Mouse (Mus musculus) limb, embryonic 14.5 days (tissue): ENCODE data around the gene Gm32742. TPM values are rescaled to one million over a fixed set of nuclear protein-coding genes. Genes with fewer than 3 reads are reported as not detected.

Experiments
- ATAC-seq: fragments of 200-750 bp; cut with Nextera tagmentation; 2 replicates; pipeline ENCODE4 v1.8.0; 2017; ENCODE audit warnings: low read depth, moderate number of reproducible peaks, moderate TSS enrichment; ENCODE audit not compliant: low FRiP score
- DNase-seq: peaks from one replicate; pipeline ENCODE4 v3.0.0-alpha.2; 2015; ENCODE audit warnings: low spot score
- H3K27ac ChIP-seq: fragments of 300-500 bp; sonication (generic); replicated peaks from 2 replicates; pipeline ENCODE4 v1.5.1; 2014; ENCODE audit warnings: low read depth, mild to moderate bottlenecking, low read length, moderate library complexity, mixed read lengths
- H3K27me3 ChIP-seq: fragments of 300-500 bp; sonication (generic); 2 replicates; pipeline ENCODE4 v1.6.1; 2014; ENCODE audit warnings: low read length, mixed read lengths; ENCODE audit not compliant: control insufficient read depth, insufficient read depth
- H3K36me3 ChIP-seq: fragments of 300-500 bp; sonication (generic); 2 replicates; pipeline ENCODE4 v1.6.1; 2014; ENCODE audit warnings: mild to moderate bottlenecking, low read length, moderate library complexity, mixed read lengths; ENCODE audit not compliant: control insufficient read depth, insufficient read depth
- H3K4me1 ChIP-seq: fragments of 300-500 bp; sonication (generic); 2 replicates; pipeline ENCODE4 v1.6.1; 2014; ENCODE audit warnings: antibody characterized with exemption, low read length, mixed read lengths; ENCODE audit not compliant: control insufficient read depth, insufficient read depth
- H3K4me2 ChIP-seq: fragments of 300-500 bp; sonication (generic); replicated peaks from 2 replicates; pipeline ENCODE4 v1.6.1; 2014; ENCODE audit warnings: low read depth, mild to moderate bottlenecking, low read length, moderate library complexity; ENCODE audit not compliant: severe bottlenecking
- H3K4me3 ChIP-seq: fragments of 300-500 bp; sonication (generic); replicated peaks from 2 replicates; pipeline ENCODE4 v1.5.1; 2014; ENCODE audit warnings: low read length
- H3K9ac ChIP-seq: fragments of 300-500 bp; sonication (generic); 2 replicates; pipeline ENCODE4 v1.6.1; 2014; ENCODE audit warnings: mild to moderate bottlenecking, low read depth, low read length, moderate library complexity; ENCODE audit not compliant: severe bottlenecking
- H3K9me3 ChIP-seq: fragments of 300-500 bp; sonication (generic); 2 replicates; pipeline ENCODE4 v1.6.1; 2016; ENCODE audit warnings: low read length; ENCODE audit not compliant: control insufficient read depth
- POLR2A ChIP-seq: fragments of 200-500 bp; IDR thresholded peaks from 2 replicates; pipeline ENCODE4 v1.8.0; 2012; ENCODE audit warnings: inconsistent platforms, mild to moderate bottlenecking, moderate library complexity, borderline replicate concordance; ENCODE audit not compliant: insufficient read depth, insufficient read length; ENCODE audit errors: extremely low read depth
- WGBS: fragments of 180-500 bp; shearing (Covaris S2); extraction: QIAGEN DNeasy Blood & Tissue Kit; methylation state at CpG from one replicate; pipeline ENCODE4 v1.1.7; 2014; 5-methylcytosine and 5-hydroxymethylcytosine counted together
- polyA plus RNA-seq, 2 experiments: library from polyadenylated mRNA; depleted of rRNA in 1 of 2; stranded (reverse) in 1 of 2; unstranded in 1 of 2; fragments of >200 nt; fragmentation: Nextera tagmentation in 1 of 2; extraction: Ambion mirVana in 1 of 2; gene quantifications; 2 replicates each; pipeline versions ENCODE4 v1.2.1 to v1.2.3; 2012 to 2014

Gene Gm32742
- polyA plus RNA-seq, 2 experiments: 0.01 to 0.03 TPM

DNA sequence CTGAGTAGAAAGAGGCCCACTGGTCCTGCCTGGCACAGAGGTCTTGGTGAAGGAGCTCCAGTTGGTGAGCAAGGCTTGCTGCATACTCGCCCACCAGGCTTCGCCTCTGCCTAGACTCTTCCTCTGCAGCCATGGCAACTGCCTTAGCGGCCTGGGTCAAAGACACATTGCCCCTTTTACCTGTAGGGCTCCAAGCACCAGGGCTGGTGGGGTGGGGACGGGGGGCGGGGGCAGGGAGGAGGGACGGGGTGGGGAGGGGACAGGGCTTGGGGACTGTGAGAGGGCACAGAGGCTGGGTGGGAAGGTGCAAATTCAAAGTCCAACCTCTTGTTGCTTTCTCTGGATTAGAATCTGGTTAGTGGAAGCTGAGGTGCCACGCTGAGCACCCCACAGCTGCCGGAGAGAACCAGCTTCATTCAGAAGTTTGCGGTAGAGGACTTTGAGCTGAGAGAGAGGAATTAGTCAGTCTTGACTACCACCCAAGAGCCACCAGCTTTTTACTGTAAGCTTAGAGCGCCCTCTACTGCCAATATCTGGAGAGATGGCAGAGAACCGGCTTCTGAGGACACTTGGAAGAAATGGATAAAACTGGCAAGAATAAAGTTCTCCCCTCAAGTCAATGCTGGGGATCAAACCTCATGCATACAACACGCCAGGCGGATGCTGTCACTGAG, 13.1 kb downstream of the Gm32742 start:
- no peaks in the 10 kb centered on the region for H3K36me3 ChIP-seq
- 0 out of 2 replicates have a peak overlapping the region, but pooled peaks have one; percentile 32 for H3K9ac ChIP-seq
- H3K27ac ChIP-seq: no peak overlapping the region
- DNase-seq (peak; percentile 90), ATAC-seq (peak; percentile 66; the same call in 1 of the 2 replicates)
- H3K27me3 ChIP-seq: no peaks in the 10 kb centered on the region; the same call in 1 of the 2 replicates
- no peak for TF ChIP-seq POLR2A
- no peak overlapping the region for H3K4me3 ChIP-seq
- 17% methylated on average over 13 of the region's 13 CpGs for WGBS
- H3K4me1 ChIP-seq: peaks cover 8% of the 10 kb centered on the region
- peak overlapping the region; percentile 37; the same call in 1 of the 2 replicates for H3K4me2 ChIP-seq
- H3K9me3 ChIP-seq: no peaks in the 10 kb centered on the region

DNA sequence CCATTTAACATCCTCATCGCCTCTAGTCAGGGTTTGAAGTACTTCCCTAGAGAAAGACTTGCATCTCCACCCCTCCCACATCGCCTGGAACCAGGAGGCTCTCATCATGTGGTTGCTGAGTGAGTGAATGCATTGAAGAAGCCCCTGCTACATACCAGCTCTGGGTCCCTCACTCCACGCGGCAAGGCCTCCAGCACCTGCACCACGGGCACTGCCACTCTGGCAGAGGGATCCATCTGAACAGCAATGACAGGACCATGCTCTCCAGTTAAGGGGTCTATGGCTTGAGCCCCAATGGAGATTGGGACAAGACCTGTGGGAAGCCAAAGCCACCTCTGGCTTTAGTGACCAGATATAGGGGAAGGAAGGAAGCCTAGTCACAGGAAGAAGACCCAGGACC, 18.0 kb downstream of the Gm32742 start:
- H3K27me3 ChIP-seq: no peaks in the 10 kb centered on the region; the same call in 1 of the 2 replicates
- no peak overlapping the region for H3K4me2 ChIP-seq
- WGBS: 78% methylated on average over 5 of the region's 5 CpGs
- H3K4me3 ChIP-seq: no peak overlapping the region
- no peak overlapping the region for H3K27ac ChIP-seq
- TF ChIP-seq POLR2A: no peak
- no peak for DNase-seq
- H3K36me3 ChIP-seq: no peaks in the 10 kb centered on the region
- ATAC-seq: 0 out of 2 replicates have a peak, but pooled peaks have one; percentile 11
- no peaks in the 10 kb centered on the region for H3K9me3 ChIP-seq
- peaks cover 13% of the 10 kb centered on the region for H3K4me1 ChIP-seq
- H3K9ac ChIP-seq: no peak overlapping the region

DNA sequence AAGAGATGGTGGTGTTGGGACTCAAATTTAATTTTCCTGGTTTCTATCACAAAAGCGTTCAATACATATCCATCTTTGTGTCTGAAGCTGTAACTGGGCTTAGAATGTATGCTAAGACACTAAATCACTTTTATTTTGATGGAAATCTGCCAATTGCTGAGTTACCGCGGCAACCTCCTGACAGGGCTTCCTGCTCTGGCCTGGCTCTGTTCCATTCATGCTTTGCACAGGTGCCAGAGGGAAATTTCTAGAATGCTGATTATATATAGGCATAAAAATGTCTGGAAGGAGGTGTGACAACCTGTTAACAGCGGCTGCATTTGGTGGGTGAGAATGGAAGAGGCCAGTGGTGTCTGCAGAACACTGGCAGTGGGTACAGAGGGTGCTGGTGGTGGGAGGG, 18.8 kb downstream of the Gm32742 start:
- H3K27ac ChIP-seq: no peak overlapping the region
- H3K9ac ChIP-seq: no peak overlapping the region
- no peak for TF ChIP-seq POLR2A
- peaks cover 13% of the 10 kb centered on the region for H3K4me1 ChIP-seq
- no peaks in the 10 kb centered on the region for H3K9me3 ChIP-seq
- no peaks in the 10 kb centered on the region; the same call in 1 of the 2 replicates for H3K27me3 ChIP-seq
- DNase-seq: peak; percentile 84
- H3K4me2 ChIP-seq: no peak overlapping the region
- peak; percentile 69 for ATAC-seq
- 29% methylated on average over 4 of the region's 4 CpGs for WGBS
- H3K4me3 ChIP-seq: no peak overlapping the region
- H3K36me3 ChIP-seq: no peaks in the 10 kb centered on the region

DNA sequence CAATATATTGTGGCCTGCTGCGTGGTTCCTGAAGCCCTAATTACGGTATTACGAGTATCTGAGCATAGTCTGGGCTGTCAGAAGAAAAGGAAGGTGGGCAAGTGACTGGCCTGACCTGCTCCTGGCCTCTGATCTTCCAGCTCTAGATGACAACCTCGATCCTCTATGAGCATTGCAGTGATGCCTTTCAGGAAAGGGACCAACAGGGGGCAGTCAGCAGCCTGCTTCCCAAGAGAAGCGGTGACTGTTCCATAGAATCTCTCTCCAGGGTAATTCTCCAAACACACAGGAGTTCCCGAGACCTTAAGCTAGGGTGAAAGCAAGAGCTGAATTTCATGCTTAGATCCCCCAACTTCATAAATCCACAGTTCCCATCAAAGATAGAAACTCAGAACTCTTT, 21.1 kb downstream of the Gm32742 start:
- TF ChIP-seq POLR2A: no peak
- peaks cover 13% of the 10 kb centered on the region for H3K4me1 ChIP-seq
- H3K27me3 ChIP-seq: no peaks in the 10 kb centered on the region
- ATAC-seq (no peak), DNase-seq (no peak)
- H3K36me3 ChIP-seq: no peaks in the 10 kb centered on the region
- H3K9me3 ChIP-seq: no peaks in the 10 kb centered on the region
- H3K27ac ChIP-seq: no peak overlapping the region
- H3K4me2 ChIP-seq: no peak overlapping the region
- 66% methylated on average over 6 of the region's 6 CpGs for WGBS
- H3K4me3 ChIP-seq: no peak overlapping the region
- H3K9ac ChIP-seq: no peak overlapping the region

DNA sequence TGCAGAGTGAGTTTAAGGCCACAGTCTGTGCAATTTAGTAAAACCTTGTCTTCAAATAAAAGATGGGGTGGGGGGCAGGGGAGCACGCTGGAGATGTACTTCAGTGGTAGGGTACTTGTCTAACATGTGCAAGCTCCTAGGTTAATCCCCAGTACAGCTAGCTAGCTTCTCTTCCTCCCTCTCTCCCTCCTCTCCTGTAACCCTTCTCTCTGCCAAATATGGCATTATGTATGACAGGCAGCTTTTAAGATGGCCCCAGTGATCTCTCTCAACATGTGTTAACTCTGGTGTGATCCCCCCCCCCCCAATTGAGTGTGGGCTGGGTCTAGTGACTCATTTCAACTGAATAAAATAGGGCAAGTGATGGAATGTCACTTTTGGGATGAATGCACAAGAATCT, 21.9 kb downstream of the Gm32742 start:
- no peak overlapping the region for H3K4me3 ChIP-seq
- no peak overlapping the region for H3K4me2 ChIP-seq
- no peaks in the 10 kb centered on the region for H3K9me3 ChIP-seq
- no peak for TF ChIP-seq POLR2A
- no peak for ATAC-seq
- no peak overlapping the region for H3K9ac ChIP-seq
- no peaks in the 10 kb centered on the region for H3K36me3 ChIP-seq
- peaks cover 11% of the 10 kb centered on the region for H3K4me1 ChIP-seq
- DNase-seq: no peak
- no peak overlapping the region for H3K27ac ChIP-seq
- 75% methylated on average over 1 of the region's 1 CpGs for WGBS
- no peaks in the 10 kb centered on the region for H3K27me3 ChIP-seq
